Mouse (Mus musculus): ENCODE measurements around the gene Casq2. TPM values are rescaled to one million over a fixed set of nuclear protein-coding genes. Genes with fewer than 3 reads are reported as not detected.

The Casq2 gene
- polyA plus RNA-seq, 1 experiment, result not detected

DNA sequence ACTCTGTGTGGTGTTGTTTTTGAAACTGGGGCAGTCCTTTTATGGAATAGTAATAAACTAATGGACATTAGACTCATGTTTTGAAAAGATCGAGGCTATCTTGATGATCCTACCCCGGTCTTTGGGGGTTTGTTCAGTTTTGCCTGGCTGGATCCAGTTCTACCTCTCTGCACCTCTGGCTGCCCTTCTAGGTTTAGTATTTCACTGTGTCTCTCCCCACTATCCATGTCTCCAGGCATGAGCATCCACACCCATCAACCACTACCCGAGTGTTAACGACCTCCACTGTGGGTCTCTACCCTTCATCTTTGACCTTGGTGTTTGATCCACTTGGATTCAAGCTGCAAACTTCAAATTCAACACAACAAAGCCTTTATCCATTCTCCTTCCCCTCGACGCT, 60.2 kb downstream of the Casq2 start:
- Histone ChIP-seq H3K36me3 (ENCODE audit: control insufficient read depth) (no peaks in the 10 kb centered on the region), H3K4me1 (ENCODE audit: control insufficient read depth) (peaks cover 76% of the 10 kb centered on the region), H3K27me3 (ENCODE audit: control insufficient read depth) (no peaks in the 10 kb centered on the region), H3K4me3 (replicated peaks) (no peak overlapping the region), H3K9me3 (ENCODE audit: control insufficient read depth, low read length) (no peaks in the 10 kb centered on the region)
- TF ChIP-seq TAL1 (IDR thresholded peaks at IDR 0.05; ENCODE audit: low read length), result no peak
- TF ChIP-seq GATA1 (IDR thresholded peaks at IDR 0.05; ENCODE audit: low read length), result no peak

DNA sequence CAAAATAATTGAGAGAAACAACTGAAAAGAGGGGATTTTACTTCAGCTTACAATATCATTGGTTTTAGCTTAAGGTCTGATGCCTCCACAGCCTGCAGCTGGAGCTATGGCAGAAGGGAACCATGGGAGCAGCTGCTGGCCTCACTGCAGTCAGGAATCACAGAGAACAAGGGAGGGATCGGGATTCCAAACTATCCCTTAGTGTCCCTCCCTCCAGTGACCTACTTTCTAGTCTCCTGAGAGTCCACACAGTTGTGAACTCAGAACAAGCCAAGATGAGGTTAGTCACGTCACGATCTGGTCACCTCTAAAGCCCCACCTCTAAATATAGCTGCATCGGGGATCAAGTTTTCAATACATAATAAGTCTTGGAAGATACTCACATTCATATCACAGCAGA, 61.0 kb downstream of the Casq2 start:
- Histone ChIP-seq H3K9me3 (ENCODE audit: control insufficient read depth, low read length) (no peaks in the 10 kb centered on the region), H3K27me3 (ENCODE audit: control insufficient read depth) (no peaks in the 10 kb centered on the region), H3K4me1 (ENCODE audit: control insufficient read depth) (peaks cover 68% of the 10 kb centered on the region), H3K36me3 (ENCODE audit: control insufficient read depth) (no peaks in the 10 kb centered on the region), H3K4me3 (replicated peaks) (no peak overlapping the region)
- no peak for TF ChIP-seq GATA1 (IDR thresholded peaks at IDR 0.05; ENCODE audit: low read length)

DNA sequence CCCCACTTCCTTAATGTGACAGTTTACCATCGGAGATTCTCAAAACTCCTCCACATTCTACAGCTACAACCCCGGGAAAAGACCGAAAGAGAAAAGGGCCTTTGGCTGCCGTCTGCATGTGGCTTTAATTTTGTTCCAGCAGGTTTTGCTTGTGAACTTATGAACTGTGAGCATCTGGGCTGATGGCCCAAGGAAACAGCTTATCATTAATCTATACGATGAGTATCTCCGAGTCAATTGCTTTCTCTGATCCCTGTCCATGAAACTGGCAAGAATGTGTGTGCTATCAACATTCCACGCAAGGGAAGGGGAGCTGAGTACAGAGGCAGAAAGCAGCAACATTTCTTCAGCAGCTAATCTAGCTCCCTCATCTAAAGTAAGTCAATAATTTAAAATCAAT, 63.7 kb downstream of the Casq2 start:
- Histone ChIP-seq H3K4me3 (replicated peaks) (no peak overlapping the region), H3K9me3 (ENCODE audit: control insufficient read depth, low read length) (no peaks in the 10 kb centered on the region), H3K27me3 (ENCODE audit: control insufficient read depth) (no peaks in the 10 kb centered on the region), H3K36me3 (ENCODE audit: control insufficient read depth) (peaks cover 8% of the 10 kb centered on the region; the same call in 1 of the 2 replicates), H3K4me1 (ENCODE audit: control insufficient read depth) (peaks cover 48% of the 10 kb centered on the region)
- TF ChIP-seq TAL1 (IDR thresholded peaks at IDR 0.05; ENCODE audit: low read length) (no peak), GATA1 (IDR thresholded peaks at IDR 0.05; ENCODE audit: low read length) (no peak)

DNA sequence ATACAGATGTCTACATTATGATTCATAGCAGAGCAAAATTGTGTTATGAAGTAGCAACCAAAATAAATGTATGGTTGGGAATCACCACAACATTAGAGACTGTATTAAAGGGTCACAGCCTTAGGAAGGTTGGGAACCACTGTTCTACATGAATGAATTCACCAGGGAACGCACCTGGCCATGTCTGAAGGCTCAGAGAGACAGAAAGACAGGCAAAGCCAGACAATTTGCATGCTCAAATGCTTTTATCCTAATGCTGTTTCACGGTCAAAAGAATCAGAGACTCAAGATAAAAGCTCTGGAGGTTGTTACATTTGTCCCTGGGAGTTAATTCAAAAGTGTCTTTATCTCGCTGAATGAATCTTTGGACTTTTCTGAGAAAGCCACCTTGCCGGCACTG, 65.6 kb downstream of the Casq2 start:
- Histone ChIP-seq H3K4me3 (replicated peaks) (no peak overlapping the region), H3K9me3 (ENCODE audit: control insufficient read depth, low read length) (no peaks in the 10 kb centered on the region), H3K27me3 (ENCODE audit: control insufficient read depth) (no peaks in the 10 kb centered on the region), H3K36me3 (ENCODE audit: control insufficient read depth) (peaks cover 23% of the 10 kb centered on the region), H3K4me1 (ENCODE audit: control insufficient read depth) (peaks cover 30% of the 10 kb centered on the region)
- TF ChIP-seq GATA1 (IDR thresholded peaks at IDR 0.05; ENCODE audit: low read length), result no peak
- no peak for TF ChIP-seq TAL1 (IDR thresholded peaks at IDR 0.05; ENCODE audit: low read length)

DNA sequence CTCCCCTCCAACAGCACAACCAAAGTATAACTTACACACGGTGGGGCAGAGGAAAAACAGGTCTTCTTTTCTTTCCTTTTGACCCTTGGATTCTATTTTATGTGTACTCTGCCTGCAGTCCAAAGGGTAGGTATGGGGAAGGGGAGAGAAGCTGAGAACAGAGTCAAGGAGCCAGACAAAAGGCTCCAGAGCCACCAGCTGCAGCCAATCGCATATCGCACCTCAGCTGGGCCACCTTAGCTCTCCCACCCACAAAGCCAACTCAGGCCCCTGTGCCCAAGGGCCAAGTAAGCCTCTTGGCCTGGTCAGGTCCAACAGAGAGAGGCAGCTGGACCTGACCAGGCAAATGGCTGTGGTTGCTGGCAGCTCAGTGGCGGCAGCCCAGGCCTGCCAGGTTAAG, 66.3 kb downstream of the Casq2 start:
- no peak for TF ChIP-seq GATA1 (IDR thresholded peaks at IDR 0.05; ENCODE audit: low read length)
- TF ChIP-seq TAL1 (IDR thresholded peaks at IDR 0.05; ENCODE audit: low read length), result no peak
- Histone ChIP-seq H3K36me3 (ENCODE audit: control insufficient read depth) (peaks cover 29% of the 10 kb centered on the region), H3K4me1 (ENCODE audit: control insufficient read depth) (peaks cover 28% of the 10 kb centered on the region)

DNA sequence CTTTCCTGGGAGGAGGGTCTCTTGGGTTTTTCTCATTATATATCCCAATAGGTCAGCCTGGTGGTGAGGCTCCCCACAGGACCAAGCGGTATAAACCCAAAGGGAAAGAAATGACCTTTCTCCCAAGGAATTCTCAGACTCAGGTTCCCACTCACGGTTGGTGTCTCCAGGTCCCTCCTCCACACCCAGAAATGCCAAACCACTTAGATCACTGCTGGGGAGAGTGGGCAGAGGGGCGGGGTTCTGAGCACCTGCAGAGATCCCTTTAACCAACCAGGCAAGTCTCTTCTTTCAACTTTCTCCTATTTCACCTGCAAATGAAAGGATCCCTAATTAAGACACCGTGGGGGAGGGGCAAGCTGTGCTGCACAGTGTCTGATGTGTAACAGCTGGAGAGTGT, 66.7 kb downstream of the Casq2 start:
- Histone ChIP-seq H3K27me3 (ENCODE audit: control insufficient read depth) (no peaks in the 10 kb centered on the region), H3K4me1 (ENCODE audit: control insufficient read depth) (peaks cover 30% of the 10 kb centered on the region), H3K36me3 (ENCODE audit: control insufficient read depth) (peaks cover 33% of the 10 kb centered on the region), H3K9me3 (ENCODE audit: control insufficient read depth, low read length) (no peaks in the 10 kb centered on the region), H3K4me3 (replicated peaks) (no peak overlapping the region)
- TF ChIP-seq TAL1 (IDR thresholded peaks at IDR 0.05; ENCODE audit: low read length) (no peak), GATA1 (IDR thresholded peaks at IDR 0.05; ENCODE audit: low read length) (no peak)

More for the DNA sequence above, 66.3 kb downstream of the Casq2 start:
- Histone ChIP-seq H3K4me3 (replicated peaks) (no peak overlapping the region), H3K27me3 (ENCODE audit: control insufficient read depth) (no peaks in the 10 kb centered on the region), H3K9me3 (ENCODE audit: control insufficient read depth, low read length) (no peaks in the 10 kb centered on the region)

DNA sequence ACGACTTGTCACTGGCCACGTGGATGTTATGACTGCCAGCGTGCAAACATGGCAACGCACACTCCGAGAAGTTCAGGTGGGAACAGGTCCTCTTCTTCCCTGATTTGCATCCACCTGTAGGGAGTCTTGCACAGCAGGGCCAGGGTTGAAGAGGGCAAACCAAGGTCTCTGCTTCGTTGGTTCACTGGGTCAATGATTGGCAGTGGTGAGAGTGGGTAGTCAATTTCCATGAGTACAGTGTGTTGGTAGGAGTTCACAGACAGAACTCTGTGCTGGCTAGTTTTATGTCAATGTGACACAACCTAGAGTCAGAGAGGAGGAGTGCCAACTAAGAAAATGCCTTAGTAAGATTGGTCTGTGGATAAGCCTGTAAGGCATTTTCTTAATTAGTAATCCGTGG, 67.9 kb downstream of the Casq2 start:
- Histone ChIP-seq H3K4me3 (replicated peaks) (no peak overlapping the region), H3K4me1 (ENCODE audit: control insufficient read depth) (peaks cover 29% of the 10 kb centered on the region), H3K9me3 (ENCODE audit: control insufficient read depth, low read length) (no peaks in the 10 kb centered on the region), H3K36me3 (ENCODE audit: control insufficient read depth) (peaks cover 45% of the 10 kb centered on the region), H3K27me3 (ENCODE audit: control insufficient read depth) (no peaks in the 10 kb centered on the region)
- TF ChIP-seq GATA1 (IDR thresholded peaks at IDR 0.05; ENCODE audit: low read length), result no peak
- TF ChIP-seq TAL1 (IDR thresholded peaks at IDR 0.05; ENCODE audit: low read length), result no peak

DNA sequence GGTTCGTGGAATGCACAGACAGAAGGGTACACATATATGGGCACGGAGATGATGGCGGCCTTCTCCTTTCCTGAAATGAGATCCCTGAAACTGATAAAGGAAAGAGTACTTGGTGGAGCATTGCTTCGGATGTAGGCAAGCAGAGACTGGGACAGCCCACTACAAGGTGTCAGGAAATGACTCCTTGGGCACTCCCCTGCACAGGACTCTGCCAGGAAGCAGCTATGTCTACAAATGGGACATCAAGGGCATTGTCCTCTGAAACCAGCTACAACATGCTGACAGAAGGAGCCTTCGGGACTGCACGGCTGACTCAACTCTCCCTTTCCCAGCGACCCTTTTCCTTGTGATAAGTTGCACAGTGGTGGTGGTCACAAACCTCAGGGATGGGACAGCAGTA, 70.5 kb downstream of the Casq2 start:
- H3K4me3 ChIP-seq (replicated peaks), result no peak overlapping the region
- no peaks in the 10 kb centered on the region for H3K9me3 ChIP-seq (ENCODE audit: control insufficient read depth, low read length)
- H3K36me3 ChIP-seq (ENCODE audit: control insufficient read depth), result peaks cover 72% of the 10 kb centered on the region
- TF ChIP-seq GATA1 (IDR thresholded peaks at IDR 0.05; ENCODE audit: low read length), result no peak
- no peak for TF ChIP-seq TAL1 (IDR thresholded peaks at IDR 0.05; ENCODE audit: low read length)
- peaks cover 51% of the 10 kb centered on the region for H3K4me1 ChIP-seq (ENCODE audit: control insufficient read depth)
- H3K27me3 ChIP-seq (ENCODE audit: control insufficient read depth), result no peaks in the 10 kb centered on the region

DNA sequence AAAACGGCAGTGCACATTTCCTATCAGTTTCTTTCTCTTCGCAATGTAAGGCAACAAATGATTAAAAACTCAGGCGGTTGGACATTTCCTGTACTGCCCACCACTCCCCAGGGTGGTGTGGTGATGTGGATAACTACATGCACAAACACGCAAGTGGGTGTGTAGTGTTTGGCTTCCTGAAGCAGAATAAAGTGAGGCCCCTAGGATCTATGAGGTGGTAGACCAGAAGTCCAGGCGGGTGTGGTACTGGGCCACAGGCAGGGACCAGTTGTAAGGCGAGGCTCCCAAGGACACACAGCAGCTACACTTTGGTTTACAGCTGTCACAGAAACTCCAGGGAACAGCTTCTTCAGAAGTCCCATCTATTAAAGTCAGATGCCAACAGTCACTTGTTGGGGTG, 71.4 kb downstream of the Casq2 start:
- peaks cover 56% of the 10 kb centered on the region for H3K4me1 ChIP-seq (ENCODE audit: control insufficient read depth)
- H3K9me3 ChIP-seq (ENCODE audit: control insufficient read depth, low read length), result no peaks in the 10 kb centered on the region
- H3K36me3 ChIP-seq (ENCODE audit: control insufficient read depth), result peaks cover 81% of the 10 kb centered on the region
- TF ChIP-seq TAL1 (IDR thresholded peaks at IDR 0.05; ENCODE audit: low read length), result no peak
- TF ChIP-seq GATA1 (IDR thresholded peaks at IDR 0.05; ENCODE audit: low read length), result no peak
- H3K4me3 ChIP-seq (replicated peaks), result no peak overlapping the region
- no peaks in the 10 kb centered on the region for H3K27me3 ChIP-seq (ENCODE audit: control insufficient read depth)

DNA sequence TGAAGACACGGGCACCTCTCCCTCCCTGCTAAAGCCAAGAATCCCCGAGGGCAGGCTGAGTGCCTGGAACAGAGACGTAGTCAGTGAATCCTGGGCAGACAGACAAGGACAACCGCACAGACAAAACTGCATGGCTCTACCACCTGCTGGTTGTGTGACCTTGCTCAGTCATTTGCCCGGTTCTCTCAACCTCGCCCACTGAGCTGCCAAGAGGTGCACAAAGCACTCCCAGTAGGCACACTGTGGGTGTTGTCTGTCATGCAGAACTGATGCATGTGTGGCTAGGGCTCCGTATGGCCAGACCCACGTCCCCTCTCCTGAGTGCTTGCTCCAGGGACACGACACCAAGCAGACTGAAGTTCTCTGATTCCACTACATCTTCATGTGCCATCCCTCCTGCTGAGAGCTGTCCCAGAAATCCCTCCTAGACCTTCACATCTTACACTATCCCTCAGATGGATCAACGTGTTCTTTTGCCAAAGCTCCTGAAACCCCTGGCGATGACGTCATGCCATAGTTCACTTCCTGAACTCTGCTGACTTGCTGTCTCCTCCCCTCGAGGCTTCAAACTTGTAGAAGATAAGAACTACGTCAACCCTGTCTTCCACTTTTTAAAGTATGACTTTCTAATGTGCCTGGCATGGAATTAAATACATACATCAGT, 72.7 kb downstream of the Casq2 start:
- Histone ChIP-seq H3K36me3 (ENCODE audit: control insufficient read depth) (peaks cover 93% of the 10 kb centered on the region), H3K4me1 (ENCODE audit: control insufficient read depth) (peaks cover 66% of the 10 kb centered on the region), H3K27me3 (ENCODE audit: control insufficient read depth) (no peaks in the 10 kb centered on the region), H3K9me3 (ENCODE audit: control insufficient read depth, low read length) (no peaks in the 10 kb centered on the region), H3K4me3 (replicated peaks) (no peak overlapping the region)
- TF ChIP-seq GATA1 (IDR thresholded peaks at IDR 0.05; ENCODE audit: low read length) (no peak), TAL1 (IDR thresholded peaks at IDR 0.05; ENCODE audit: low read length) (no peak)
